Mouse (Mus musculus) liver, embryonic 14.5 days (tissue): ENCODE results near the gene Ak9.

Source experiments
- CTCF ChIP-seq: IDR thresholded peaks from 2 replicates; pipeline ENCODE4 v1.5.1; 2016; ENCODE audit warnings: antibody characterized with exemption, low read depth, control low read depth
- EP300 ChIP-seq: IDR thresholded peaks from 2 replicates; pipeline ENCODE4 v1.6.1; 2016; ENCODE audit warnings: antibody characterized with exemption, low read depth

DNA sequence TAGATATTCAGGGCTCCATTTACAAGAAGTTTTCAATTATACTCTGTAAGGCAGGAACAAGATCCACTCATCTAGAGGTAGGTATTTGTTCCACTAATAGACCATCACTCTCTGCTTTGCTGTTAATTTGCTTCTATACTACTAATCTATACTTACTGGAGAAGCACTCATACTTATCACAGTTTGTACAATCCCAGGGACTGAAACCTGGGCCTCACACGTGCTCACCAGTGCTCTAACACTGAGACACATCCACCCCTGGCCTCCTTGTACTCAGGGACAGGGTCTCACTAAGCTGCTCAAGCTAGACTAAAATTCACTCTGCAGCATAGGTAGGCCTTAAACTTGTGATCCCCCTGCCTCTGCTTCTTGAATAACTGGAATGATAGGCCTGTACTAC, 42.6 kb upstream of the Ak9 start:
- TF ChIP-seq CTCF: no peak
- TF ChIP-seq EP300: no peak
